Mouse (Mus musculus) E14TG2a.4 (cell line): ENCODE data around the gene Trip13.

Experiments
- H3K27me3 ChIP-seq: 2 replicates; pipeline ENCODE4 v1.6.1; 2014; ENCODE audit warnings: low read length, control low read depth; ENCODE audit not compliant: insufficient read depth
- H3K36me3 ChIP-seq: 2 replicates; pipeline ENCODE4 v1.6.1; 2014; ENCODE audit warnings: low read length, control low read depth; ENCODE audit not compliant: insufficient read depth
- H3K4me1 ChIP-seq: replicated peaks from 2 replicates; pipeline ENCODE4 v1.6.1; 2014; ENCODE audit warnings: low read depth, low read length, control low read depth
- H3K4me3 ChIP-seq: replicated peaks from 2 replicates; pipeline ENCODE4 v1.5.1; 2014; ENCODE audit warnings: mild to moderate bottlenecking, low read length
- H3K9me3 ChIP-seq: 2 replicates; pipeline ENCODE4 v1.6.1; 2014; ENCODE audit warnings: low read length, control low read depth
- CTCF ChIP-seq: conservative IDR thresholded peaks from 2 replicates; pipeline ENCODE4 v1.5.1; 2014; ENCODE audit warnings: low read length
- NANOG ChIP-seq: IDR thresholded peaks from 2 replicates; pipeline ENCODE4 v1.6.1; 2014; ENCODE audit warnings: borderline replicate concordance, low read length, mixed read lengths
- POU5F1 ChIP-seq: IDR thresholded peaks from 2 replicates; pipeline ENCODE4 v1.6.1; 2014; ENCODE audit warnings: low read length, borderline replicate concordance

Trip13 gene

DNA sequence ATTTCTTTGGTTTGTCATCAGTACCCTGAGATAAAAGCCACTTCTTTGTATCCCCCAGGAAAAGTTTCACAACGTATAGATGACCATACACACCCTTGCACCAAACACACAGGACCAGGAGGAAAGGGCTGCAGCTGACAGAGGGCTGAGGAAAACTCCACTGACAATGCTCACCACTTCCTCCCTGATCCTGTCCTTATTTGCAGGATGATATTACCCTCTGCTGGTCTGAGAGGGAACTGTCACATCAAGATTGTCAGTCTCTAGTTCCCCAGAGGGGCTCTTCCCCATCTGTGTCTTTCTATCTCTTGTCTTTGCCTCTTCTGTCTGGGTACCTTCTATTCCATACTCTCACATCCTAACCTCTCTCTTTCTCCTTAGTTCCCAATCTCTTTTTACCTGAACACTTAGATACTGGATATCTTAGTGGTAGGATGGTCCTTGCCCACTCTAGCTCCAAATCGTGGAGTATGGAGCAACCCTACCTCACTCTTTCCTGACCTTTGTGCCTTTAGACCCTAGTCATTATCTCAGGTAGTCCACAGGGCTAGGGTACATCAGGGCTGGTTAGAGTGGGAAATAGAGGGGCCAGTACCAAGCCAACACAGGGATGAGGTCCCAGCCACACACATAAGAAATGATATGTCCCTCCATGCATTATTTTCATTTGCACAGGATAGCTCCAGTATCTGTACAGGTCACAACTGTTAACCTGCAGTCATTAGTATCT, 29.7 kb downstream of the Trip13 start:
- Histone ChIP-seq H3K27me3 (no peaks in the 10 kb centered on the region), H3K36me3 (peaks cover 51% of the 10 kb centered on the region), H3K4me3 (no peak overlapping the region), H3K9me3 (no peaks in the 10 kb centered on the region), H3K4me1 (no peaks in the 10 kb centered on the region)
- peak; percentile 50 for TF ChIP-seq CTCF
- TF ChIP-seq NANOG: no peak

GRCm38 (mm10) chr13:73907136-73907535, 30.4 kb downstream of the Trip13 start:
- no peaks in the 10 kb centered on the region for H3K27me3 ChIP-seq
- no peak overlapping the region for H3K4me3 ChIP-seq
- no peaks in the 10 kb centered on the region for H3K9me3 ChIP-seq
- no peak for TF ChIP-seq POU5F1
- TF ChIP-seq NANOG: no peak
- TF ChIP-seq CTCF: no peak
- H3K4me1 ChIP-seq: no peaks in the 10 kb centered on the region
- peaks cover 44% of the 10 kb centered on the region for H3K36me3 ChIP-seq

- Histone ChIP-seq H3K9me3 (no peaks in the 10 kb centered on the region), H3K36me3 (no peaks in the 10 kb centered on the region), H3K4me1 (no peaks in the 10 kb centered on the region), H3K4me3 (no peak overlapping the region), H3K27me3 (no peaks in the 10 kb centered on the region)
- TF ChIP-seq POU5F1 (no peak), NANOG (no peak), CTCF (no peak)
Observed at GRCm38 (mm10) chr13:73897561-73897960, 40.0 kb downstream of the Trip13 start.

- TF ChIP-seq POU5F1: no peak
- TF ChIP-seq CTCF: no peak
- no peak for TF ChIP-seq NANOG
- Histone ChIP-seq H3K27me3 (0 out of 2 replicates have a peak, but pooled peaks cover 5% of the 10 kb centered on the region), H3K4me3 (no peak overlapping the region), H3K9me3 (no peaks in the 10 kb centered on the region), H3K36me3 (no peaks in the 10 kb centered on the region), H3K4me1 (no peaks in the 10 kb centered on the region)
Observed at GRCm38 (mm10) chr13:73892493-73893178, 44.9 kb downstream of the Trip13 start.

DNA sequence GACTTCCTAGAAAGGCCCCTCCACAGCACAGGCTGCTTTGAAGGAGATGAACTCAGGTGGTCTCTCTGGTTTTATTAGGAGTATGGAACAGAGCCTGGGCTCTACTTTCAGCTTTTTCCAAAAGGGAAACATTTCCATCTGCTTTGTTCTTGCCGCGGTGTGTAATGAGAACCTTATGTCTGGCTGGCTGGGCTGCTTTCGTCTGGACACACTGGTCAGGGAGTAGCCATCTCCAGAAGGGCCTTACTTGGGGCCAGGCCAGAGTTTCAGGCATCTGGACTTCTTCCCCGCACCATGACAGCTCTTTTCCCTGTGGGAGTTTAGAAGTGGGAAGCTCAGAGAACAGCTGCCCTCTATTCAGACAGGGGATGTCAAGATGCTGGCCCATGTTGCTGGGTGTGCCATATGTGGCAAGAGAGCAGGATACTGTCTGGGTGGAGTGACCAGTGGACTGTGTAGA, 50.1 kb downstream of the Trip13 start:
- Histone ChIP-seq H3K4me3 (no peak overlapping the region), H3K36me3 (no peaks in the 10 kb centered on the region), H3K4me1 (no peaks in the 10 kb centered on the region), H3K9me3 (no peaks in the 10 kb centered on the region), H3K27me3 (0 out of 2 replicates have a peak, but pooled peaks cover 4% of the 10 kb centered on the region)
- TF ChIP-seq POU5F1 (no peak), CTCF (no peak), NANOG (no peak)

DNA sequence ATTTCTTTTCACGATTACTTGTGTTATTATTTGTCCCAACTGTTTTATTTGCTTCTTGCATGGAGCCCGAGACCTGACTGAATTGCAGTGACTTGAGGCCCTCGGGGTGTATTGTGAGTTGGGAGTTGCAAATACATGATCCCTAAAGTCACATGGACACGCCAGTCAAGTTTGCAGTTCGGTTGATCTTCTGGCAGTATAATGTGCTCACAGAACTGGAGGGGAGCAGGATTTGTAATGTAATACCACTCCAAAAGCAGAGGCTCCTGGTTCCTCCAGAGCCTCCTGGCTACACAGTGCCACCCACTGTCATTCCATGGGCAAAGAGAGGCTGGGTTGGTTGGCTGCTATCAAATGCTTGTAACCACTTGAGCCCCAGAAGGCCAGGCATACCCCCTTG, 51.0 kb downstream of the Trip13 start:
- TF ChIP-seq POU5F1 (no peak), NANOG (no peak), CTCF (no peak)
- Histone ChIP-seq H3K4me3 (no peak overlapping the region), H3K27me3 (no peaks in the 10 kb centered on the region), H3K4me1 (no peaks in the 10 kb centered on the region), H3K9me3 (no peaks in the 10 kb centered on the region), H3K36me3 (no peaks in the 10 kb centered on the region)

- TF ChIP-seq CTCF (no peak), NANOG (no peak), POU5F1 (no peak)
- no peaks in the 10 kb centered on the region for H3K9me3 ChIP-seq
- H3K4me1 ChIP-seq: no peaks in the 10 kb centered on the region
- no peak overlapping the region for H3K4me3 ChIP-seq
- H3K27me3 ChIP-seq: no peaks in the 10 kb centered on the region
- H3K36me3 ChIP-seq: no peaks in the 10 kb centered on the region
Observed at GRCm38 (mm10) chr13:73886066-73886465, 51.5 kb downstream of the Trip13 start.

GRCm38 (mm10) chr13:73885656-73886055, 51.9 kb downstream of the Trip13 start:
- Histone ChIP-seq H3K4me3 (no peak overlapping the region), H3K9me3 (peaks cover 4% of the 10 kb centered on the region), H3K36me3 (no peaks in the 10 kb centered on the region), H3K4me1 (no peaks in the 10 kb centered on the region), H3K27me3 (no peaks in the 10 kb centered on the region)
- TF ChIP-seq CTCF: no peak
- TF ChIP-seq POU5F1: no peak
- TF ChIP-seq NANOG: no peak

GRCm38 (mm10) chr13:73881347-73881746, 56.2 kb downstream of the Trip13 start:
- TF ChIP-seq CTCF (no peak), NANOG (no peak), POU5F1 (no peak)
- no peaks in the 10 kb centered on the region for H3K27me3 ChIP-seq
- H3K9me3 ChIP-seq: peaks cover 16% of the 10 kb centered on the region
- H3K4me3 ChIP-seq: no peak overlapping the region
- no peaks in the 10 kb centered on the region for H3K4me1 ChIP-seq
- H3K36me3 ChIP-seq: no peaks in the 10 kb centered on the region
